Mouse (Mus musculus) left cerebral cortex, adult 6 months (tissue): ENCODE results near the gene Cd320. TPM values are rescaled to one million over a fixed set of nuclear protein-coding genes. Genes with fewer than 3 reads are reported as not detected.

Source experiments
- long read RNA-seq, 2 experiments: library from polyadenylated mRNA; unstranded; transcript quantifications; one replicate each; pipeline ENCODE4 v2.0.0; 2019 to 2020
- polyA plus RNA-seq: library from polyadenylated mRNA; unstranded; fragments of <200 nt; fragmentation: Nextera tagmentation; gene quantifications from 2 replicates; pipeline ENCODE4 v1.2.3, GENCODE M21; 2021

Gene Cd320
- 45.2 and 56.2 TPM in 2 replicates for polyA plus RNA-seq
- long read RNA-seq, experiment 1, transcript Cd320-204 (4 exons, 1,417 nt), result minor isoform, 5 of 93 reads
- long read RNA-seq, experiment 1, transcript Cd320-201 (5 exons, 2,209 nt), result major isoform, 75 of 93 reads
- long read RNA-seq, experiment 1, partial matches to known transcripts, result 5 of 93 reads
- long read RNA-seq, experiment 1, other reads (novel, unspliced or antisense), result 6 of 93 reads
- long read RNA-seq, experiment 2, transcript Cd320-201 (5 exons, 2,209 nt), result major isoform, 48 of 62 reads
- long read RNA-seq, experiment 2, partial matches to known transcripts, result 8 of 62 reads
- long read RNA-seq, experiment 2, other reads (novel, unspliced or antisense), result 3 of 62 reads

DNA sequence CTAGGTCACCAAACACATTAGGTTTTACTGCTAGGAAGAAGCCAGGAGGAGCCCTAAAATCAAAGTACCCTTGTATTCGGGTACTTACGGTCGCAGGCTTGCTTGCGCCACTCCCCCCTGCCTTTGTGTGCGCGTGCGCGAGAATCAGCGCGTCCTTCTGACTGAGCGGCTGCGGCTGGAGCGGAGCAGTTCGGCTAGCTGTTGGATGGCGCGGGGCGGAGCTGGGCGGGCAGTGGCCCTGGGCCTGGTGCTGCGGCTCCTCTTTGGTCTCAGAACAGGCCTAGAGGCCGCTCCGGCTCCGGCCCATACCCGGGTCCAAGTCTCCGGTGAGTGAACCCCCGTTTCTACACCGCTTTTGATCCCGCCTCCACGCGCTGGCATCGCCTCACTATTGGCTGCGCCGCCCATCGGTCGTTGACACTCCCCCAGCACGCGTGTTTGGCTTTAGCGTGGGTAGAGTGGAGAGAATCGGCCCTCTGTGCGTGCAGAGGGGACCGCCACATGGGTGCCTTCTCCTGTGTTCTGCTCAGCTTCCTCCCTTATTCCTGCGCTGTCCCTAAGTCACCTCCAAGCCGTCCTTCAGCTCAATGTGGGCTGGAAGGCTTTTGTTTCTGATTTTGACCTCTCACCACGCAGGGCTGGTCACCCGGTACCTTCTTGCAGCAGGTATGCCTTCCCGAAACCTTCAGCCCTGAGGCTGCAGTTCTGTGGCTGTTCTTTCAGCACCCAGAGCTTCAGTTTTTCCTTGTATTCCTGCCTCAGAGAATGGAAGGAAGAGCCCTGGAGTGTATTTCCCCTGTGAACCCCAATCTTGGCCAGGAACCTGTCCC, at the start of gene Cd320:
Gene Cd320 (plus strand): TSS at position 126 of the 830 bp plus-strand sequence.

GRCm38 (mm10) chr17:33810334-33811141, 32.4 kb upstream of the Cd320 start, which contains the start of gene Kank3:
Gene Kank3, plus strand, starts transcription at chr17:33810519.

DNA sequence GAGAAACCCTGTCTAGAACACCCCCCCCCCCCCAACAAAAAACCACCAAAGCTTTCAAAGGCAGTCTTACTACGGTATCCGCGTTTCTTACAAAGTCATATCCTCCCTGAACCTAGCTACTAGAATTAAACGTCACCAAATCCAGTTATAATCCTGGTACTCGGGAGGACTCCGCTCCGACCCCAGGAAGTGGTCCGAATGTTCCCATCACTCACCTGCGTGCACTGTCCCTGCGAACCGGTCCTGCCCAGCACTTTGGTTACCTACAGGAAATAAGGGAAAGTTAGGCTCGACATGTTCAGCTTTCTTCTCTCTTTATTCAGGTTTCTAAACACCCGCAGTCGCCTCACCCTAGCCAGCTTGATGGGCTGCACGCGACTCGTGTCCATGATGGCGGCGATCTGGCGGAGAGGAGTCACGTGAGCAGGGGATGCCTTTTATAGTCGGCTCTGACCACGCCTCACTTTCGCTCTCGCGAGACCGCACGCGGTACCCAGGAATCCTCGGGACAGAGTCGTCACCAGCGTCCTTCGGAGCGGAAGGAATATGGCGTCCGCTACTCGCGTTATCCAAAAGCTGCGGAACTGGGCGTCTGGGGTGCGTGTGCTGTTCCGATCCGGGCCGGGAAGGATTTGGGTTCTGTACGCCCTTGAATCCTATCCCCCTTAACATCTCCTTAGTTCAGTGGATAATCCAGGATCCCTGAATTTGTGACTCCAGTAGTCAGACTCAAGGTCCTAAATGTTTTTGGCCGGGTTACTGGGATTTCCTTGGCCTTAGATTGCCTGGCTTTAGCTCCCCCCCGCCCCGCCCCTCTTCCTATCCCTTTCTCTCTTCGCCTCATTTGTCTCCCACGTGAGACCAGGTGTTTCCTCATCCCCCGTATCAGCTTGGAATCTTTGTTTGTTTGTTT, 18.6 kb upstream of the Cd320 start, which contains the start of the genes Rps28 and Ndufa7:
Gene Rps28 (minus strand): TSS at position 479 of the 913 bp plus-strand sequence.
Gene Ndufa7 (plus strand): TSS at position 489 of the 913 bp plus-strand sequence.

GRCm38 (mm10) chr17:33873537-33873936, 30.6 kb downstream of the Cd320 start, which contains the start of gene Gm7029:
Gene Gm7029, plus strand, starts transcription at chr17:33873837.

DNA sequence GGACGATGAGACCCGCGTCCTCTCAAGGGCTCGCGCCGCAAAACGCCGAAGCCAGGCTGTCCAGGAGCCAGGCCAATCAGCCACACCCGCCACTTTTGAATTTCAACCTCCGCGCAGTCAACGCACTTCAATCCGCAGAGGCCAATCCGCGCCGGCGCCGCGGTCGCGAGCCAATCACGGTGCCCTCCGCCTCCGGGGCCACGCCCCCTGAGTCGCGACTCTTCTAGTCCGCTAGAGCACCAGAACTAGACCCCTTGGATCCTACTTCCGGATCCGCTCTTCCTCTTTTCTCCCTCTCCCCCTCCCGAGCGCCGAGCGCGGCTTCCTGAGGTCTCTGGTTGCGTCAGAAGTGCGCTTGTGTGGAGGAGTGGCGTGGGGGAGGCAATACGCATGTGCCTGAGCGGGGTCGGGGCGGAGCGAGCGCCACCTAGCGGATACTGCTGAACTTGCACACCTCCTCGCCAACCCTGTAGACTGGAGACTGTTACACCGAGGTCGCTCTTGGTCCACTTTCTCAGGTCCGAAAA, 47.7 kb downstream of the Cd320 start, which contains the start of gene Kifc1:
Gene Kifc1 (minus strand): TSS at position 129 of the 527 bp plus-strand sequence.

Other genes starting within 250 kb of the Cd320 start
- gene Zfp414, start 214.0 kb upstream of the Cd320 start, polyA plus RNA-seq, result 29.6 and 40.3 TPM in 2 replicates
- gene Pram1, start 205.0 kb upstream of the Cd320 start, polyA plus RNA-seq, result not detected in 2 replicates
- 48.3 and 50.7 TPM in 2 replicates for gene Hnrnpm, start 156.2 kb upstream of the Cd320 start, polyA plus RNA-seq
- gene March2, start 124.4 kb upstream of the Cd320 start, polyA plus RNA-seq, result 20.5 and 194 TPM in 2 replicates
- 640 and 662 TPM in 2 replicates for gene Rab11b, start 82.6 kb upstream of the Cd320 start, polyA plus RNA-seq
- 3.4 TPM in 2 replicates for gene Angptl4, start 61.3 kb upstream of the Cd320 start, polyA plus RNA-seq
- gene Kank3, start 32.6 kb upstream of the Cd320 start, polyA plus RNA-seq, result 18.2 and 19.7 TPM in 2 replicates
- 2,886 and 3,372 TPM in 2 replicates for gene Rps28, start 18.5 kb upstream of the Cd320 start, polyA plus RNA-seq
- gene Ndufa7, start 18.5 kb upstream of the Cd320 start, polyA plus RNA-seq, result 1,006 and 1,076 TPM in 2 replicates
- not detected in 2 replicates for gene Gm7029, start 30.7 kb downstream of the Cd320 start, polyA plus RNA-seq
- 0.23 and 0.25 TPM in 2 replicates for gene Kifc1, start 47.6 kb downstream of the Cd320 start, polyA plus RNA-seq
- 1.5 and 2.0 TPM in 2 replicates for gene Platr17, start 62.0 kb downstream of the Cd320 start, polyA plus RNA-seq
- 17.9 and 19.4 TPM in 2 replicates for gene Daxx, start 66.3 kb downstream of the Cd320 start, polyA plus RNA-seq
- 27.8 and 29.4 TPM in 2 replicates for gene Tapbp, start 72.8 kb downstream of the Cd320 start, polyA plus RNA-seq
- 4.8 and 8.5 TPM in 2 replicates for gene Zbtb22, start 72.8 kb downstream of the Cd320 start, polyA plus RNA-seq
- gene Rgl2, start 86.5 kb downstream of the Cd320 start, polyA plus RNA-seq, result 7.1 and 7.2 TPM in 2 replicates
- 117 and 123 TPM in 2 replicates for gene Pfdn6, start 97.3 kb downstream of the Cd320 start, polyA plus RNA-seq
- gene Wdr46, start 97.6 kb downstream of the Cd320 start, polyA plus RNA-seq, result 4.5 and 4.8 TPM in 2 replicates
- gene B3galt4, start 108.4 kb downstream of the Cd320 start, polyA plus RNA-seq, result 4.3 and 5.6 TPM in 2 replicates
- gene Vps52, start 112.7 kb downstream of the Cd320 start, polyA plus RNA-seq, result 41.5 and 54.7 TPM in 2 replicates
- 906 and 922 TPM in 2 replicates for gene Rps18, start 112.9 kb downstream of the Cd320 start, polyA plus RNA-seq
- 29.6 and 37.7 TPM in 2 replicates for gene H2-K1, start 157.3 kb downstream of the Cd320 start, polyA plus RNA-seq
- gene Ring1, start 181.6 kb downstream of the Cd320 start, polyA plus RNA-seq, result 3.4 and 12.5 TPM in 2 replicates
- 25.9 and 48.5 TPM in 2 replicates for gene H2-Ke6, start 185.0 kb downstream of the Cd320 start, polyA plus RNA-seq
- 66.0 and 69.8 TPM in 2 replicates for gene Slc39a7, start 188.6 kb downstream of the Cd320 start, polyA plus RNA-seq
- gene Rxrb, start 188.7 kb downstream of the Cd320 start, polyA plus RNA-seq, result 12.9 and 32.8 TPM in 2 replicates
- gene Col11a2, start 196.3 kb downstream of the Cd320 start, polyA plus RNA-seq, result 0.48 and 0.55 TPM in 2 replicates
- 1.2 and 1.6 TPM in 2 replicates for gene H2-Oa, start 249.2 kb downstream of the Cd320 start, polyA plus RNA-seq